Mouse (Mus musculus) hindbrain, embryonic 15.5 days (tissue): ENCODE measurements around the gene Fgf12. TPM values are rescaled to one million over a fixed set of nuclear protein-coding genes. Genes with fewer than 3 reads are reported as not detected.

Experiments used
- ATAC-seq: fragments of 200-750 bp; cut with Nextera tagmentation; 2 replicates; pipeline ENCODE4 v1.8.0; 2017; ENCODE audit warnings: low read depth, moderate number of reproducible peaks, moderate TSS enrichment; ENCODE audit not compliant: low FRiP score
- H3K27ac ChIP-seq: fragments of 300-500 bp; sonication (generic); replicated peaks from 2 replicates; pipeline ENCODE4 v1.5.1; 2015; ENCODE audit warnings: mild to moderate bottlenecking, inconsistent platforms
- H3K27me3 ChIP-seq: fragments of 300-500 bp; sonication (generic); 2 replicates; pipeline ENCODE4 v1.6.1; 2015; ENCODE audit warnings: control low read depth, inconsistent platforms
- H3K36me3 ChIP-seq: fragments of 300-500 bp; sonication (generic); 2 replicates; pipeline ENCODE4 v1.6.1; 2015; ENCODE audit warnings: control low read depth, inconsistent platforms
- H3K4me1 ChIP-seq: fragments of 300-500 bp; sonication (generic); replicated peaks from 2 replicates; pipeline ENCODE4 v1.6.1; 2015; ENCODE audit warnings: control low read depth, inconsistent platforms
- H3K4me2 ChIP-seq: fragments of 300-500 bp; sonication (generic); 2 replicates; pipeline ENCODE4 v1.6.1; 2015; ENCODE audit warnings: moderate library complexity, mild to moderate bottlenecking, inconsistent platforms
- H3K4me3 ChIP-seq: fragments of 300-500 bp; sonication (generic); 2 replicates; pipeline ENCODE4 v1.5.1; 2015; ENCODE audit warnings: mild to moderate bottlenecking, inconsistent platforms
- H3K9ac ChIP-seq: fragments of 300-500 bp; sonication (generic); 2 replicates; pipeline ENCODE4 v1.6.1; 2015; ENCODE audit warnings: inconsistent platforms
- H3K9me3 ChIP-seq: fragments of 300-500 bp; sonication (generic); 2 replicates; pipeline ENCODE4 v1.6.1; 2016; ENCODE audit warnings: control low read depth, inconsistent platforms
- WGBS: fragments of 180-500 bp; shearing (Covaris S2); methylation state at CpG from one replicate; pipeline ENCODE4 v1.1.7; 2015; 5-methylcytosine and 5-hydroxymethylcytosine counted together
- polyA plus RNA-seq: library from polyadenylated mRNA; unstranded; fragments of >200 nt; fragmentation: Nextera tagmentation; extraction: Ambion mirVana; gene quantifications from 2 replicates; pipeline ENCODE4 v1.2.1, GENCODE M21; 2015

The Fgf12 gene
- polyA plus RNA-seq, 1 experiment from 2014 or later = 50.9 TPM

GRCm38 (mm10) chr16:28254303-28254702, 498.6 kb downstream of the Fgf12 start:
- Histone ChIP-seq H3K27me3 (no peaks in the 10 kb centered on the region), H3K4me3 (no peak overlapping the region), H3K36me3 (no peaks in the 10 kb centered on the region), H3K27ac (no peak overlapping the region; the same call in 1 of the 2 replicates), H3K4me2 (no peak overlapping the region), H3K9ac (no peak overlapping the region), H3K9me3 (no peaks in the 10 kb centered on the region), H3K4me1 (0 out of 2 replicates have a peak, but pooled peaks cover 6% of the 10 kb centered on the region)
- ATAC-seq = no peak
- WGBS = 85% methylated on average over 4 of the region's 4 CpGs

- no peak overlapping the region for H3K9ac ChIP-seq
- no peak for ATAC-seq
- no peak overlapping the region for H3K27ac ChIP-seq
- H3K36me3 ChIP-seq = no peaks in the 10 kb centered on the region
- no peaks in the 10 kb centered on the region for H3K27me3 ChIP-seq
- H3K4me2 ChIP-seq = no peak overlapping the region
- WGBS = 68% methylated on average over 3 of the region's 3 CpGs
- H3K4me1 ChIP-seq = no peaks in the 10 kb centered on the region
- no peak overlapping the region for H3K4me3 ChIP-seq
- H3K9me3 ChIP-seq = no peaks in the 10 kb centered on the region
Measured at GRCm38 (mm10) chr16:28251930-28252329, 500.9 kb downstream of the Fgf12 start.

- no peak overlapping the region for H3K4me3 ChIP-seq
- H3K4me2 ChIP-seq = no peak overlapping the region
- no peak overlapping the region for H3K9ac ChIP-seq
- H3K27me3 ChIP-seq = no peaks in the 10 kb centered on the region
- peaks cover 6% of the 10 kb centered on the region for H3K4me1 ChIP-seq
- no peak for ATAC-seq
- H3K9me3 ChIP-seq = no peaks in the 10 kb centered on the region
- WGBS = 89% methylated on average over 3 of the region's 3 CpGs
- H3K36me3 ChIP-seq = no peaks in the 10 kb centered on the region
- H3K27ac ChIP-seq = no peak overlapping the region
Measured at GRCm38 (mm10) chr16:28242867-28243649, 509.8 kb downstream of the Fgf12 start.

- Histone ChIP-seq H3K9me3 (no peaks in the 10 kb centered on the region), H3K4me1 (peaks cover 9% of the 10 kb centered on the region), H3K9ac (no peak overlapping the region), H3K36me3 (no peaks in the 10 kb centered on the region), H3K27ac (no peak overlapping the region), H3K4me3 (no peak overlapping the region), H3K4me2 (no peak overlapping the region), H3K27me3 (no peaks in the 10 kb centered on the region)
- no peak for ATAC-seq
- 86% methylated on average over 4 of the region's 4 CpGs for WGBS
Measured at GRCm38 (mm10) chr16:28239382-28239781, 513.5 kb downstream of the Fgf12 start.

GRCm38 (mm10) chr16:28238019-28238868, 514.6 kb downstream of the Fgf12 start:
- Histone ChIP-seq H3K9ac (no peak overlapping the region), H3K4me2 (peak overlapping the region; percentile 24), H3K4me3 (no peak overlapping the region), H3K27me3 (no peaks in the 10 kb centered on the region), H3K4me1 (peaks cover 9% of the 10 kb centered on the region), H3K36me3 (no peaks in the 10 kb centered on the region), H3K27ac (peak overlapping the region; percentile 57), H3K9me3 (no peaks in the 10 kb centered on the region)
- ATAC-seq = peak; percentile 63; the same call in 1 of the 2 replicates
- 50% methylated on average over 13 of the region's 13 CpGs for WGBS

GRCm38 (mm10) chr16:28215930-28216329, 536.9 kb downstream of the Fgf12 start:
- no peak for ATAC-seq
- H3K4me1 ChIP-seq = no peaks in the 10 kb centered on the region

GRCm38 (mm10) chr16:28212411-28212810, 540.5 kb downstream of the Fgf12 start:
- ATAC-seq = no peak

More at GRCm38 (mm10) chr16:28215930-28216329, 536.9 kb downstream of the Fgf12 start:
- no peak overlapping the region for H3K4me2 ChIP-seq
- no peak overlapping the region for H3K27ac ChIP-seq
- H3K9me3 ChIP-seq = no peaks in the 10 kb centered on the region
- no peaks in the 10 kb centered on the region for H3K27me3 ChIP-seq
- no peak overlapping the region for H3K9ac ChIP-seq
- no peak overlapping the region for H3K4me3 ChIP-seq
- 82% methylated on average over 5 of the region's 5 CpGs for WGBS
- no peaks in the 10 kb centered on the region for H3K36me3 ChIP-seq

GRCm38 (mm10) chr16:28156443-28156842, 596.4 kb downstream of the Fgf12 start:
- Histone ChIP-seq H3K4me2 (no peak overlapping the region), H3K4me3 (no peak overlapping the region), H3K9me3 (no peaks in the 10 kb centered on the region), H3K36me3 (no peaks in the 10 kb centered on the region), H3K4me1 (no peaks in the 10 kb centered on the region), H3K27me3 (no peaks in the 10 kb centered on the region), H3K27ac (no peak overlapping the region), H3K9ac (no peak overlapping the region)
- WGBS = 92% methylated on average over 2 of the region's 2 CpGs
- no peak for ATAC-seq

More at GRCm38 (mm10) chr16:28212411-28212810, 540.5 kb downstream of the Fgf12 start:
- no peaks in the 10 kb centered on the region for H3K4me1 ChIP-seq
- H3K9me3 ChIP-seq = no peaks in the 10 kb centered on the region
- H3K4me2 ChIP-seq = no peak overlapping the region
- no peak overlapping the region for H3K27ac ChIP-seq
- no peak overlapping the region for H3K4me3 ChIP-seq
- H3K9ac ChIP-seq = no peak overlapping the region
- H3K36me3 ChIP-seq = no peaks in the 10 kb centered on the region
- WGBS = 88% methylated on average over 1 of the region's 1 CpGs
- H3K27me3 ChIP-seq = no peaks in the 10 kb centered on the region

GRCm38 (mm10) chr16:28140972-28141371, 611.9 kb downstream of the Fgf12 start:
- Histone ChIP-seq H3K9ac (no peak overlapping the region), H3K4me1 (no peaks in the 10 kb centered on the region), H3K27me3 (no peaks in the 10 kb centered on the region), H3K4me3 (no peak overlapping the region), H3K9me3 (no peaks in the 10 kb centered on the region), H3K4me2 (no peak overlapping the region), H3K36me3 (no peaks in the 10 kb centered on the region), H3K27ac (no peak overlapping the region)
- 84% methylated on average over 3 of the region's 3 CpGs for WGBS
- ATAC-seq = no peak

GRCm38 (mm10) chr16:28127006-28127405, 625.9 kb downstream of the Fgf12 start:
- ATAC-seq = no peak
- Histone ChIP-seq H3K27ac (no peak overlapping the region), H3K27me3 (no peaks in the 10 kb centered on the region), H3K9ac (no peak overlapping the region), H3K4me1 (no peaks in the 10 kb centered on the region), H3K9me3 (no peaks in the 10 kb centered on the region), H3K4me2 (no peak overlapping the region), H3K36me3 (no peaks in the 10 kb centered on the region), H3K4me3 (no peak overlapping the region)
- 70% methylated on average over 2 of the region's 2 CpGs for whole genome bisulfite sequencing
